Mouse (Mus musculus) erythroblast, embryonic 14.5 days (primary cell): ENCODE data around the gene Phykpl.

ENCODE experiments used
- GATA1 ChIP-seq: IDR thresholded peaks from 2 replicates; pipeline ENCODE4 v1.6.1; 2012; ENCODE audit warnings: low read length, inconsistent platforms, mixed read lengths
- TAL1 ChIP-seq: IDR thresholded peaks from 3 replicates; pipeline ENCODE4 v1.6.1; 2012; ENCODE audit warnings: low read length, inconsistent platforms, mixed read lengths

DNA sequence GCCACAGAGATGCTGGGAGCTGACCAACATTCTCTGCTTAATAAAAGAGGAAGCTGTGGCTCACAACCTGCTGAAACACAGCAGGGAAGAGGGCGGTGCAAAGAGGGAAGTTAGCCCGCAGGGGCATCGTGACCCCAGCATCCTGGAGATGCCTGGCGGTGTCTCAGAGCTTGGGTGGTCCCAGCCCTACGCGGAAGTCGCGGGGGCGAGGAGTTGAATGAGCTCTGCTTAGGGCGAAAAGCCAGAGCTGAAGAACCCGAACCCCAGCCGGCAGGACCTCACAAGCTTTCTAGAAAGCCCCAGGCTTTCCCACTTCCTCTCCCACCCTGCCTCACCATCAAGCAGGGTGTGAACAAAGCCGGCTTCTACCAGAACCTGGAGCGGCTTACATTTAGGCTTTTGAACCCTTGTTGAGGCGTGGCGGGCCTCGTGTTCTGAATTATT is 53.4 kb downstream of the Phykpl start:
- TF ChIP-seq GATA1: no peak
- TF ChIP-seq TAL1: no peak
